Mouse (Mus musculus): ENCODE data around the gene Pecr.

The Pecr gene

GRCm38 (mm10) chr1:72283992-72284485, at the start of gene Pecr, which contains the start of gene Tmem169:
Gene Pecr (minus strand): TSS chr1:72284314.
Gene Tmem169 (plus strand): TSS chr1:72284369.
- CTCF ChIA-PET = interaction anchor here (0.5 kb wide), 1 partner anchor 57 kb away, joined by 4 read pairs; no protein-coding TSS in a partner anchor

DNA sequence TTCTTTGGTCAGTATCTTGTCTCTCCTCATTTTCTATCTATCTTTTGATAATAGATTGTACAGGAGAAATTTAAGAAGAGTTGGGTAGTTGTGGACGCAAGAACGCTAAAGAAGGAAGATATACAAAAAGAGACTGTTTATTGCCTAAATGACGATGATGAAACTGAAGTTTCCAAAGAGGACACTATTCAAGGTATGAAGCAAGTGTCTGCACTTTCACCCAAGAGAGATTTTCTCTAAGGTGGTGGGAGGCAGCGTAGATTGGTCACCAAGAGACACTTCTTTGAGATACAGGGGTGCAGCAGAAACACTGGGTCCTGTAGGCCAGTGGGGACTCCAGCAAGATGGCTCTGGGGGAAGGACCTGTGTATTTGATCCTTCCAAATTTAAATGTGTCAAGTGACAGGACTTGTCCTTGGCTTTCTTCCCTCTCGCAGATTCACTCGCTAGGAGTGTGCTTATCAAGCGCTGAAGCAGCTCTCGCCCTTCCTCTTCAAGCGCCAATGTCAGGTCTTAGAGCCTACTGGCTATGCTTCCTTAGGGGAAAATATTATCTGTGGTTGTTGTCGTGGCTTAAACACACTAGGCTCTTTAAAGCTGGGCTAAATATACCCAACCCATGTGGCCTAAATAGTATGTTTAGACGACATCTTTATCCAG, 42.2 kb upstream of the Pecr start:
- CTCF ChIA-PET = no interaction called here

DNA sequence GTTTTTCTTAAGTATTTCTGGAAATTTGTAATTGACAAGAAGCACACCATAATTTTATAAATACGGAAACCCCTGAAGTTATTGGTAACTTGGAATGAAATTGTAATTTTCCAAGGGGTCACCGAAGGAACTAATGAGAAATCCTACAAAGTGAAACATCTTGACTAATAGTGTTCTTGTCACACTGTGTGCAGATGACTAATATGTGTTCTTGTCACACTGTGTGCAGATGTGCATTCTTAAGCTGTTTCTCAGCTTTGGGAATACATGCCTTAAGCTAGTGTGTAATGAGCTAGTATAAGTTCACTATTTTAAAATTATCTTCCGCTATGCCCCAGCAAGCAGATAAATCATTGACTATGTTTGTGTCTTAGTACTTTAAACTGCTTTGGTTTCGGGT, 39.1 kb upstream of the Pecr start:
- CTCF ChIA-PET = interaction anchor here (0.6 kb wide), 1 partner anchor 63 kb away, joined by 4 read pairs; no protein-coding TSS in a partner anchor

DNA sequence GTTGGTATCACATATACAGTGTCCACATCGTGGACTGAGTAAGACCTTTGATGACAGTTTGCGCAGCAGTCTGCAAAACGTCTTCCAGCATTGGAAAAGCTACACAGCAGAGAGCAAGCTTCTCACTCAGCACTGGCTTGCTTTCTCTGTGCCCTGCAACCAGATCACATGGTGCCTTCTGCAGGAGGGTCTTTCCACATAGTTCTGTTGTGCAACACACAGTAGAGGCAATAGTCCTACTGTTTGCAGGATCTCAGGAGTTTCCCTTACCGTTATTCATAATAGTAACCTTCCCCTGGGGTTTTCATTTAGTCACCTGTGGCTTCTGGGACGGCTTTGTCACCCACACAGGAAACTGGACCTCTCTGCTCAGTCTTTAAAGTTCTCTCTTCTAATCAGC, 36.6 kb upstream of the Pecr start:
- CTCF ChIA-PET = no interaction called here

- CTCF ChIA-PET = no interaction called here
Measured at GRCm38 (mm10) chr1:72316901-72317300, 32.8 kb upstream of the Pecr start.

DNA sequence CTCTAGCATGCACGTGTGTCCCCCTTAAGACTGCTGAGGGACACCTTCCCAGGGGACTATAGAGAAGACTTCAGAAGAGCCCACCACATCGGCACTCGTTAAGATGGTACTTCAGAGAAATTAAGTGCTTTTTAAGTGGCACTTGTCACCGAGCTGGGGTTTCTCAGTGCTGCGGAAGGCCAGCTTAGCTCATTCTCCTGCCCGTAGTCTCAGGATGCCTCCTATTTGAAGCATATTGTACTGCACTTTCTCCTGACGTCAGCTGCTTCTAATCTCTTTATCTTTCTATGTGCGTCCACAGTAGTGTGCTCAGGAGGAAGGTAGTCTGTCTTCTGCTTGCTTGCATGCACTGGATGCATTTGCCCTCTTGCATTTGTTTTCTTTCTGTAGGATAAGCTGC, 32.3 kb upstream of the Pecr start:
- CTCF ChIA-PET = no interaction called here

- CTCF ChIA-PET = no interaction called here
Measured at GRCm38 (mm10) chr1:72315447-72315846, 31.3 kb upstream of the Pecr start.

GRCm38 (mm10) chr1:72313399-72314039, 29.4 kb upstream of the Pecr start:
- CTCF ChIA-PET = interaction anchor here (0.6 kb wide), 1 partner anchor 25 kb away, joined by 3 read pairs; no protein-coding TSS in a partner anchor

DNA sequence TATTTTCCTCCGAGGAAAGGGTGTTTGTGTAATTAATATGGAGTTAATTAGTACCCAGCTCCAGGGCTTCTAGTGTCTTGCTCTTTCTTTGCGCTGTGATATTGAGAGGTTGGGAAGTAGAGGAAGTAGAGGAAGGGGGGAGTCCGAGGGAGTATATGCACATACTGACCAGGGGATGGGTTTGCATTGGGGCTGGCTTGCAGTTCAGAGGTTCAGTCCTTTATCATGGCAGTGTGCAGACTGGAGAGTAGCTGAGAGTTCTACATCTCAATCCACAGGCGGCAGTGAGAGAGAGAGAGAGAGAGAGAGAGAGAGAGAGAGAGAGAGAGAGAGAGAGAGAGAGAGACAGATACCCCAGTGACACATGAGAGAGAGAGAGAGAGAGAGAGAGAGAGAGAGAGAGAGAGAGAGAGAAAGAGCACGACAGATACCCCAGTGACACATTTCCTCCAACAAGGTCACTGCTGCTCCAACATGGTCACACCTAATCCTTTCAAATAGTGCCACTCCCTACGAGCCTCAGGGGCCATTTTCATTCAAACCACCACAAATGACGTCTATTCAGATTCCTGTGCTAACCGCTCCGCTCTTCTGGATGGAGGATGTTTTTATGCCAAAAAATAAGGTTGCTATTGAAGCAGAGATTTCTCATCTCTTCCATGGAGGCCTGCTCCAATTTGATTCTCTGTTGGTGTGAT, 28.7 kb upstream of the Pecr start:
- CTCF ChIA-PET = interaction anchor here (0.6 to 0.7 kb wide), 2 partner anchors 26 to 284 kb away, joined by 3 to 7 read pairs; no protein-coding TSS in a partner anchor

- CTCF ChIA-PET = no interaction called here
Measured at GRCm38 (mm10) chr1:72309744-72310424, 25.8 kb upstream of the Pecr start.

GRCm38 (mm10) chr1:72308919-72309318, 24.8 kb upstream of the Pecr start:
- CTCF ChIA-PET = no interaction called here

GRCm38 (mm10) chr1:72307317-72307798, 23.2 kb upstream of the Pecr start, which contains the start of gene Xrcc5:
Gene Xrcc5 (plus strand): TSS chr1:72307421.
- CTCF ChIA-PET = no interaction called here

DNA sequence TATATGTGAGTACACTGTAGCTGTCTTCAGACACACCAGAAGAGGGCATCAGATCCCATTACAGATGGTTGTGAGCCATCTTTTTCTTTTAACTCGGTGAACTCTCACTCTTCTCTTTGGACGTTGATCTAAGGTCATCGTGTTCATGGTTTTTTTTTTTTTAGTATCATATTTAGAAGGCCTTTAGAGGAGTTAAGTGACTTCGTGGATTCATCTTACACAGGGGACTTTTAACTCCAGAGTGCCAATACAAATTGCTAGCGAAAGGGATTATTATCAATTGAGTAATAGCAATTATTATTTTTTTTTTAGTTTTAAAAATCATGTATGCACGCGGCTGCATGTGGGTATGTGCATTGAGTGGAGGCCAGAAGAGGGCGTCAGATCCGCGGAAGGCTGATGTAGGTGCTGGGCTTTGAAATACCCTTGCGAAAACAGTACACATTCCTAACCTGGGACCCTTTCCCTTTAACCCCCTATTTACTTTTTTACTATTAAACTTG, 22.6 kb upstream of the Pecr start:
- CTCF ChIA-PET = no interaction called here

- CTCF ChIA-PET = interaction anchor here (0.6 kb wide), 1 partner anchor 69 kb away, joined by 3 read pairs; no protein-coding TSS in a partner anchor
Measured at GRCm38 (mm10) chr1:72306241-72306640, 22.1 kb upstream of the Pecr start.

- CTCF ChIA-PET = interaction anchor here (1.0 kb wide), 1 partner anchor 17 kb away, joined by 3 read pairs; no protein-coding TSS in a partner anchor
Measured at GRCm38 (mm10) chr1:72301845-72302244, 17.7 kb upstream of the Pecr start.

DNA sequence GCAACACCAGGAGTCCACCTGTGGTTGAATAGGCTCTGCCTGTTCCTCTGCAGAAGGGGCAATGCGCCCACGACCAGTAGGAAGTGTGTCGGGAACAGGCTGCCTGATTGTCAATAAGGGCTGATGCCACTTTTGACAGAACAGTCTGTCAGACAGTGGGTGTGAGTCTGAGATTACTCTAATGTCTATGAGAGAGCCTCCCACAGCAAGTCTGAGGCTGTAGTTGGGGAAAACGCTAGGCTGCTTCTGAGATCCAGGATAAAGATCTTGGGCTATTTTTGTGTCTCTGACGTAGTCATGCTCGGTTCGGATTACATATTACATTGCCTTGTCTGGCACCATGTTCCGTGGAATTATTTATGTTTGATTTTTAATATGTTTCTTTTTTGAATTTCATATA, 11.6 kb upstream of the Pecr start:
- CTCF ChIA-PET = no interaction called here

DNA sequence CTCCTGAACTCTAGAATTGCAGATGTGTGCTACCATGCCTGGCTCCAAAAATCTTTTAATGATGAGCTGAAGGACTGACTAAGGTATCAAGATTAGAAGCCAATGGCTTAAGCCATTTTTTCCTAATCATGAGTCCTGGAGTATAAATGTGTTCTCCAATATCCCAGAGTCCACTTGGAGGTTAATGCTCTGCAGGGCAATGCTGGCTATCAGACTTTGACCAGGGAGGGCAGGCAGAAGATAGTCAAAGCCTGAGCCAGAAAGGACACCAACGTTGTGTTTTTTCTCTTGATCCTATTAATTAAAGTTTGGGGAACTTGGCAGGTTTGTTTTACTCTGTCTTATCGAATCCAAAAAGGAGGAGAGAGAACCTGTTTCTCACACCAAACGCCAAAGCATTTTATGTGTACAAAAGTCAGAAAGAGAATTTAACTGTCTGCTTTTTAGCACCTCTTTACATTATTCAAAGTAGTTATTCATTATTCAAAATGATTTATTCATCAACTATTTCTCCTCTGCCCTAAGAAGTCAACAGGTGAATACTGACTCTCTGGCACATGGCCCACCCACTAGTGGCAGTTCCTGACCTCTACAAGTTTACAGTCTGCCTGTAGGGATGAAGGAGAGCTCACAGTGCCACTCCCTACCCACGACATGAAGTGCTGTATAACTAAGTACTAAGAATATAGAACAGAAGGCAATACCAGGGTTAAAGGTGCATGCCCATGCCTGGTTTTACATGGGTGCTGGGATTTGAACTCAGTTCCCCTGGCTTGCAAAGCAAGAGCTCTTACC, 10.0 kb upstream of the Pecr start:
- CTCF ChIA-PET = no interaction called here

DNA sequence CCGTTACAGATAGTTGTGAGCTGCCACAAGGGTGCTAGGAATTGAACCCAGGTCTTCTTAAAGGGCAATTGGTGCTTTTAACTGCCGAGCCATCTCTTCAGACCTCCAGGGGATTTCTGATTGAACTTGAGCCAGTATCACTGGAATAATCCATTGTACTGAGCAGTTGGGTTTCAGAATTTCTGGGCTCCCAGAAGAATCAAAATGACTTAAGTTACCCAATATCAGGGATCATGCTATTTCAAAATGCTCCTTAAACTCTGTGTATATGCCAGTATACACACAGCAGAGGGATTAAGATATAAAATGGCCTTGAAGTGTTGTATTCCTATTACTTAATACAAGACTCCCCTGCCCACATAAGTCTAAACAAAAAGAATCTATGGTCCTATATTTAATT, 7.8 kb upstream of the Pecr start:
- CTCF ChIA-PET = no interaction called here

- CTCF ChIA-PET = no interaction called here
Measured at GRCm38 (mm10) chr1:72291421-72291820, 7.3 kb upstream of the Pecr start.

DNA sequence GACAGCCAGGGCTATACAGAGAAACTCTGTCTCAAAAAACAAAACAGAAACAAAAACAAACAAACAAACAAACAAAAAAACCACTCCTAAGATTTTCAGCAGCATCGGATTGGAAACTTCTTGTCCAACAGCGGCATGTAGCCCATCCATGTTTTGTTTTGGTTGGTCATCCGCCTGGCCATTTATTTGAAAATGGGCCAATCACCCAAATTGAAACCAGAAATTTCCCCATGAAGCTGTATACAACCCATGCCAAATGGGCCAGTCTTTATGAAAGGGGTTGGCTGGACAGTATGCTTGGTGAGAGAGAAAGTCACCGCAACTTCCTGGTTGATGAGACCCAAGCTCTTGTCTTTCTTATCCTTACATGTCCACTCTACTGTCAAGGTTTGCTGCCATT, 6.8 kb upstream of the Pecr start:
- CTCF ChIA-PET = no interaction called here

All from spleen, embryonic (tissue).